Mouse (Mus musculus) liver, embryonic 14.5 days (tissue): Measurements from ENCODE around the gene Olfm2. TPM values are rescaled to one million over a fixed set of nuclear protein-coding genes. Genes with fewer than 3 reads are reported as not detected.

Experiments
- ATAC-seq: fragments of 200-750 bp; cut with Nextera tagmentation; 2 replicates; pipeline ENCODE4 v1.8.0; 2017; ENCODE audit warnings: moderate number of reproducible peaks, mild to moderate bottlenecking, moderate library complexity; ENCODE audit not compliant: insufficient read depth
- DNase-seq, 3 experiments: peaks; one replicate each; pipeline ENCODE4 v3.0.0-alpha.2; 2012 to 2013; ENCODE audit warnings: low read depth in 3 of 3, low spot score in 3 of 3
- H3K27ac ChIP-seq: fragments of 300-500 bp; sonication (generic); 2 replicates; pipeline ENCODE4 v1.5.1; 2014; ENCODE audit warnings: moderate library complexity, mild to moderate bottlenecking, control low read depth, inconsistent platforms
- H3K27me3 ChIP-seq: fragments of 300-500 bp; sonication (generic); 2 replicates; pipeline ENCODE4 v1.6.1; 2014; ENCODE audit warnings: mild to moderate bottlenecking, low read length, moderate library complexity; ENCODE audit not compliant: control insufficient read depth, insufficient read depth
- H3K36me3 ChIP-seq: fragments of 300-500 bp; sonication (generic); replicated peaks from 2 replicates; pipeline ENCODE4 v1.6.1; 2014; ENCODE audit warnings: low read depth; ENCODE audit not compliant: control insufficient read depth, insufficient read depth
- H3K4me1 ChIP-seq, 2 experiments: fragments of 200-500 bp in 1 of 2; fragments of 300-500 bp in 1 of 2; sonication (generic) in 1 of 2; replicated peaks; 2 replicates each; pipeline ENCODE4 v1.6.1; 2012 to 2014; ENCODE audit warnings: antibody characterized with exemption in 1 of 2, inconsistent platforms in 1 of 2, low read length in 1 of 2; ENCODE audit not compliant: control insufficient read depth in 2 of 2, insufficient read depth in 2 of 2
- H3K4me2 ChIP-seq: fragments of 300-500 bp; sonication (generic); 2 replicates; pipeline ENCODE4 v1.6.1; 2014; ENCODE audit warnings: low read depth, mild to moderate bottlenecking, control low read depth, moderate library complexity
- H3K4me3 ChIP-seq, 2 experiments: fragments of 200-500 bp in 1 of 2; fragments of 300-500 bp in 1 of 2; sonication (generic) in 1 of 2; 2 replicates each; pipeline ENCODE4 v1.5.1; 2012 to 2014; ENCODE audit warnings: low read depth in 2 of 2, low read length in 2 of 2, mild to moderate bottlenecking in 2 of 2, control low read depth in 1 of 2, inconsistent platforms in 1 of 2, moderate library complexity in 1 of 2; ENCODE audit not compliant: insufficient read depth in 1 of 2
- H3K9ac ChIP-seq: fragments of 300-500 bp; sonication (generic); replicated peaks from 2 replicates; pipeline ENCODE4 v1.6.1; 2014; ENCODE audit warnings: mild to moderate bottlenecking, control low read depth, moderate library complexity
- H3K9me3 ChIP-seq: fragments of 300-500 bp; sonication (generic); 2 replicates; pipeline ENCODE4 v1.6.1; 2016; ENCODE audit warnings: low read length, mixed read lengths; ENCODE audit not compliant: control insufficient read depth
- CTCF ChIP-seq: IDR thresholded peaks from 2 replicates; pipeline ENCODE4 v1.5.1; 2016; ENCODE audit warnings: antibody characterized with exemption, low read depth, control low read depth
- EP300 ChIP-seq: IDR thresholded peaks from 2 replicates; pipeline ENCODE4 v1.6.1; 2016; ENCODE audit warnings: antibody characterized with exemption, low read depth
- WGBS: fragments of 180-500 bp; shearing (Covaris S2); extraction: QIAGEN DNeasy Blood & Tissue Kit; methylation state at CpG from one replicate; pipeline ENCODE4 v1.1.7; 2014; ENCODE audit not compliant: insufficient replicate concordance; 5-methylcytosine and 5-hydroxymethylcytosine counted together
- polyA plus RNA-seq, 2 experiments: library from polyadenylated mRNA; depleted of rRNA in 1 of 2; stranded (reverse) in 1 of 2; unstranded in 1 of 2; fragments of >200 nt; fragmentation: Nextera tagmentation in 1 of 2; extraction: Ambion mirVana in 1 of 2; gene quantifications; 2 replicates each; pipeline versions ENCODE4 v1.2.1 to v1.2.3; 2012 to 2014

The Olfm2 gene
- polyA plus RNA-seq, 2 experiments = 0.06 to 0.10 TPM

DNA sequence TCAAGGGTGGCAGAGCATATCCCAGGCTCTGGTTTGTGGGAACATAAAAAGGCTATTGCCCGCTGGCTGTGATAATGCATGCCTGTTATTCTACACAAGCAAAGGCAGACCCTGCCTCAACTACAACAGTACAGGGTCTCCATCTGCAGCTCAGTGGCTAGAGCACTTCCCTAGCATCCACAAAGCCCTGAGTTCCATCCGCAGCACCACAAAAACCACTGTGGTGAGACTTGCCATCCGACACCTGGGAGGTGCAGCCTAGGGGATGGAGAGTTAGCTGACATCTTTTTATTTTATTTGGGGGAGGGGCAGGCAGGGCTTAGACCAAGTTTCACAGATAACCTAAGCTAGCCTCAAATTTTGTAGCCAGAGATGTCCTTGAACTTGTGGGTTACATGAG lies 15.2 kb upstream of the Olfm2 start:
- no peak overlapping the region for H3K27ac ChIP-seq
- H3K9ac ChIP-seq = no peak overlapping the region
- WGBS = 43% methylated on average over 3 of the region's 3 CpGs
- no peak overlapping the region for H3K4me3 ChIP-seq
- DNase-seq (no peak), ATAC-seq (no peak)
- no peaks in the 10 kb centered on the region for H3K9me3 ChIP-seq
- H3K27me3 ChIP-seq = no peaks in the 10 kb centered on the region; the same call in 1 of the 2 replicates
- H3K4me2 ChIP-seq = no peak overlapping the region
- H3K4me1 ChIP-seq = peaks cover 13 to 17% of the 10 kb centered on the region in 2 experiments
- TF ChIP-seq EP300 (no peak), CTCF (no peak)
- no peaks in the 10 kb centered on the region for H3K36me3 ChIP-seq

DNA sequence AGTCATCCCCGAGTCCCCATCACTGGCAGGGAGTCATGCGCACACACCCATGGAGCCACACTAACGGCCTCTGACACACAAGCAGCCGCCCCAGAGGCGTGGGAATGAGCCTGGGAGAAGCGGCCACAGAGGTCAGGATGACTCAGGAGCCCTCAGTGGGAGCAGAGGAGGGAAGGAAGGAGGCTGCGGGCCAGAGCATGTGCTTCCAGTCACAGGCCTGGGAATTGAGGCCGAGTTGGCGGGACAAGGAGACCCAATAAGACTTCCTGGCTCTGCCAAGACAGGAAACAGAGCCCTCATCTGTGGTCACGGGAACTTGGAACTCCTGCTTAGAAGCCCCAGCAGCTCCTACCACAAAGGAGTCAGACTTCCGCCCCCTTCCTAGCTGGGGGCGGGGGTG lies 14.7 kb upstream of the Olfm2 start:
- no peak for ATAC-seq
- Histone ChIP-seq H3K4me1 (peaks cover 16 to 20% of the 10 kb centered on the region in 2 experiments), H3K4me3 (no peak overlapping the region), H3K9ac (no peak overlapping the region), H3K27ac (no peak overlapping the region), H3K9me3 (no peaks in the 10 kb centered on the region), H3K4me2 (no peak overlapping the region), H3K27me3 (no peaks in the 10 kb centered on the region; the same call in 1 of the 2 replicates), H3K36me3 (no peaks in the 10 kb centered on the region)
- TF ChIP-seq CTCF = no peak
- TF ChIP-seq EP300 = no peak
- no peak for DNase-seq
- 12% methylated on average over 12 of the region's 12 CpGs for WGBS

DNA sequence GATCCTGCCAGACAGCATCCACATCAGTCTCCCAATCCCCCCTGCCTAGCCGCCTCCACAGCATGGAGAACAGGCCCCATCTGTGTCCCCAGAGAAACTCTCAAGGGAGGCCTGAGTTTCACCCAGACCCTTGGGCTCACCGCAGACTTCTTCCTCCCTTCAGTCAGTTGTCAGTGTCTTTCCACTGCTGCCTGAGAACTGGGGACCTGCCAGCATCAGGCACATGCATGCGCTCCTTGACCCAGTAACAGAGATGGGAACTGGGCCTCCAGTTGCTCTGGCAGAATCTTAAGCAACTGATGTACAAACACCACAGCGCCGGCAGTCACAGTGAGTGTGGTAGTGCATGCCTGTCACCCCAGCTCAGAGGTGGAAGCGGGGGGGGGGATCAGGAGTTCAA lies 12.7 kb upstream of the Olfm2 start:
- H3K9me3 ChIP-seq = no peaks in the 10 kb centered on the region
- no peak overlapping the region for H3K4me3 ChIP-seq
- TF ChIP-seq EP300 (no peak), CTCF (no peak)
- no peak for ATAC-seq
- no peaks in the 10 kb centered on the region for H3K36me3 ChIP-seq
- H3K4me1 ChIP-seq = peaks cover 16 to 20% of the 10 kb centered on the region in 2 experiments
- no peaks in the 10 kb centered on the region; the same call in 1 of the 2 replicates for H3K27me3 ChIP-seq
- no peak overlapping the region for H3K9ac ChIP-seq
- WGBS = 76% methylated on average over 6 of the region's 6 CpGs
- H3K4me2 ChIP-seq = no peak overlapping the region
- no peak for DNase-seq
- no peak overlapping the region for H3K27ac ChIP-seq

DNA sequence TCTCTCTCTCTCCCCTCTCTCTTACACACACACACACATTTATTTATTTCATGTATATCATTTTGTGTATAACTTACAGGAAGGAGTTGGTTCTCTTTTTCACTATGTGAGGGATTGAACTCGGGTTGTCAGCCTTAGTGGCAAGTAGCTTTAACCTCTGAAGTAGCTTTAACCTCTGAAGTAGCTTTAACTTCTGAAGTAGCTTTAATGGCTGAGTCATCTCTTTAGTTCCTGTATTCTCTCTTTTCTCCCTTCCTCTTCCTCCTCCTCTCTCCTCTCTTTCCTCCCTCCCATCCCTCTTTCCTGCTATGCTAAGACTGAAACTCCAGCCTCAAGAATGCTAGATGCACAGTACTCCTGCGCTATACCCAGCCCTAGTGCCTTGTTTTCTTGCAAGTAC lies 12.1 kb upstream of the Olfm2 start:
- Histone ChIP-seq H3K4me3 (no peak overlapping the region), H3K27me3 (no peaks in the 10 kb centered on the region; the same call in 1 of the 2 replicates), H3K27ac (no peak overlapping the region), H3K9ac (no peak overlapping the region), H3K4me1 (peaks cover 16 to 20% of the 10 kb centered on the region in 2 experiments), H3K9me3 (no peaks in the 10 kb centered on the region), H3K36me3 (no peaks in the 10 kb centered on the region), H3K4me2 (no peak overlapping the region)
- ATAC-seq = no peak
- DNase-seq = no peak
- 55% methylated on average over 2 of the region's 2 CpGs for WGBS
- TF ChIP-seq CTCF (no peak), EP300 (no peak)

DNA sequence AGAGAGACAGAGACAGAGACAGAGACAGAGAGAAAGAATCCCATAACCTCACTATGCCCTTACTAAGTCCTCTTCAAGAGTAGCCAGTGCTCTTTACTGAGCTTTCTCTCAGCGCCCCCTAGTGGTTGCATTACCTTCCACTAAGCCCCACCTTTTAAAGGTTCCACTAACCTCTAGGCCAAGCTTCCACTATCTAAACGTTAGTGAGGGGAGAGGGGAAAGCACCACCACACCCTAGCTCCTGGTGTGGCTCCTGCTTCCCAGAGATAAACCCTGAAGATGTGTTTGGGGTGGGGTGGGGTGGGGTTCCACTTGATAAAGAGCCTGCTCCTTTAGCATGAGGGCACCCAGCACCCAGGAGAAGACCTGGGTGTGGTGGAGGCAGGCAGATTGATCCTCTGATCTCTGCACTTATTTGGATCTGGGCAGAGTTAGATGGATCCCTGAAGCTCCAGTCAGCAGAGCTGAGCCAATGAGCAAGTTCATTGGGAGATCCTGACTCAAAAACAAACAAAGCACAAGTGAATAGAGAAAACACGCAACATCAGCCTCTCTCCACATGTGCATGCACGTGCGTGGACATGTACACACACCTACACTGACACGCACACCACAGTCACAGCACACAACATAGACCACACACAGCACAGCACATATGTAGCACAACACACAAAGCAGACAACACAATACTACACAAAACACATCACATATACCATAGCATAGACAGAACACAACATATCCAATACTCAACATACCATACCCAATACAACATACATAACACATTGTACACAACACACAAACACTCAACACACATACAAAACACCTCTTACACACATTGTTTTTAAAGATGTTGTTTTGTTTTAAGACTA lies 11.2 kb upstream of the Olfm2 start:
- Histone ChIP-seq H3K36me3 (no peaks in the 10 kb centered on the region), H3K4me1 (peaks cover 16 to 20% of the 10 kb centered on the region in 2 experiments), H3K4me2 (no peak overlapping the region), H3K9ac (no peak overlapping the region), H3K27me3 (no peaks in the 10 kb centered on the region; the same call in 1 of the 2 replicates), H3K27ac (no peak overlapping the region), H3K4me3 (no peak overlapping the region), H3K9me3 (no peaks in the 10 kb centered on the region)
- peak; percentile 97 for ATAC-seq
- WGBS = 43% methylated on average over 6 of the region's 6 CpGs
- peak; percentile 91 for TF ChIP-seq CTCF
- TF ChIP-seq EP300 = peak; percentile 72
- DNase-seq = peak; percentile 80 to 88 (median 80)
